Mouse (Mus musculus) hindbrain, embryonic 14.5 days (tissue): ENCODE measurements around the gene Mpv17l2. TPM values are rescaled to one million over a fixed set of nuclear protein-coding genes. Genes with fewer than 3 reads are reported as not detected.

Experiments
- ATAC-seq: fragments of 200-750 bp; cut with Nextera tagmentation; 2 replicates; pipeline ENCODE4 v1.8.0; 2017; ENCODE audit warnings: moderate number of reproducible peaks, mild to moderate bottlenecking, moderate TSS enrichment, moderate library complexity; ENCODE audit not compliant: low FRiP score
- DNase-seq: peaks from one replicate; pipeline ENCODE4 v3.0.0-alpha.2; 2015; ENCODE audit warnings: low spot score
- H3K27ac ChIP-seq: fragments of 300-500 bp; sonication (generic); 2 replicates; pipeline ENCODE4 v1.5.1; 2014; ENCODE audit warnings: mild to moderate bottlenecking, moderate library complexity
- H3K27me3 ChIP-seq: fragments of 300-500 bp; sonication (generic); 2 replicates; pipeline ENCODE4 v1.6.1; 2014; ENCODE audit warnings: mild to moderate bottlenecking, low read length, mixed read lengths; ENCODE audit not compliant: control insufficient read depth, insufficient read depth
- H3K36me3 ChIP-seq: fragments of 300-500 bp; sonication (generic); replicated peaks from 2 replicates; pipeline ENCODE4 v1.6.1; 2014; ENCODE audit not compliant: control insufficient read depth, insufficient read depth
- H3K4me1 ChIP-seq: fragments of 300-500 bp; sonication (generic); replicated peaks from 2 replicates; pipeline ENCODE4 v1.6.1; 2014; ENCODE audit warnings: antibody characterized with exemption, low read length, mixed read lengths; ENCODE audit not compliant: control insufficient read depth, insufficient read depth
- H3K4me2 ChIP-seq: fragments of 300-500 bp; sonication (generic); replicated peaks from 2 replicates; pipeline ENCODE4 v1.6.1; 2014; ENCODE audit warnings: mild to moderate bottlenecking, moderate library complexity
- H3K4me3 ChIP-seq: fragments of 300-500 bp; sonication (generic); replicated peaks from 2 replicates; pipeline ENCODE4 v1.5.1; 2014; ENCODE audit warnings: mild to moderate bottlenecking, low read length
- H3K9ac ChIP-seq: fragments of 300-500 bp; sonication (generic); 2 replicates; pipeline ENCODE4 v1.6.1; 2014
- H3K9me3 ChIP-seq: fragments of 300-500 bp; sonication (generic); 2 replicates; pipeline ENCODE4 v1.6.1; 2016; ENCODE audit warnings: low read length; ENCODE audit not compliant: control insufficient read depth
- WGBS: fragments of 180-500 bp; shearing (Covaris S2); extraction: QIAGEN DNeasy Blood & Tissue Kit; methylation state at CpG from one replicate; pipeline ENCODE4 v1.1.7; 2014; 5-methylcytosine and 5-hydroxymethylcytosine counted together
- polyA plus RNA-seq: library from polyadenylated mRNA; unstranded; fragments of >200 nt; fragmentation: Nextera tagmentation; extraction: Ambion mirVana; gene quantifications from 2 replicates; pipeline ENCODE4 v1.2.1, GENCODE M21; 2014

The Mpv17l2 gene
- polyA plus RNA-seq, 1 experiment from 2014 or later = 43.5 TPM

DNA sequence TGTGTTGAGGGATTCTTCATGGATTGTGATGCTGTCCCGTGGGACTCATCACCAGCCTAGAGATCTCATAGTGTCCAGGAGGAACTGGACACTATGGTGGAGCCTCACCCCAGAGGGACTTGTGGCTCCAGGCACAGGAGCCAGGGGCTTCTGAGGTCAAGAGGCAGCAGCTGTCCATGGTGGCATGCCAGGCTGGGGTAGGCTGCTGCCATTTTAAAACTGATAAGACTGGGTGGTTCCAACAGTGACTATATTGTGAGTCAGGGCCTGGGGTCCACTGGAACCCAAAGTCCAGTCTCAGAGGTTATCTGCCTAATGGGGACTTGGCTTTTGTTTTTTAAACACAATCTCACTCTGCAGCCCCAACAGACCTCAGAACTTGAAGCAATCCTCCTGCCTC is 41.1 kb upstream of the Mpv17l2 start:
- Histone ChIP-seq H3K4me1 (0 out of 2 replicates have a peak, but pooled peaks cover 12% of the 10 kb centered on the region), H3K4me2 (no peak overlapping the region), H3K4me3 (no peak overlapping the region), H3K27ac (no peak overlapping the region), H3K9me3 (no peaks in the 10 kb centered on the region), H3K36me3 (no peaks in the 10 kb centered on the region), H3K9ac (no peak overlapping the region), H3K27me3 (peaks cover 54% of the 10 kb centered on the region)
- ATAC-seq (no peak), DNase-seq (no peak)
- WGBS = 84% methylated on average over 1 of the region's 1 CpGs

DNA sequence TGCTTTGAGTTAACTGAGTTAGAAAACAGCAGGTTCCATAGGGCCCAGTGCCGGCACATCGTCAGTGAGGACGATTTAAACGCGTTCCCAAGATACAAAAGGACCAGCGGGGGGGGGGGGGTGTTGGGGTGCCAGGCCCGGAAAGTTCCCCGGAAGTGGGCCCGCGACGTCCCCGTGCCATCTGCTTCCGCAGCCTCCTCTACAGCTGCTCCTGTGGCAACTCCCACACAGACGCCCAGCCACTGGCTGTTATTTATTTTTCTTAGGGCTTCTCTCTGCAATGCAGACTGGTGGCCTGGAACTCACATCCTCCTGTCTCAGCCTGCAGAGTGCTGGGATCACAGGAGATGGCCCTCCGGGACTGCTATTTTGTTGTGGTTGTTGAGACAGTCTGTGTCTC is 40.4 kb upstream of the Mpv17l2 start:
- Histone ChIP-seq H3K27ac (no peak overlapping the region), H3K27me3 (peaks cover 53% of the 10 kb centered on the region), H3K9ac (no peak overlapping the region), H3K4me1 (0 out of 2 replicates have a peak, but pooled peaks cover 16% of the 10 kb centered on the region), H3K9me3 (no peaks in the 10 kb centered on the region), H3K4me3 (no peak overlapping the region), H3K4me2 (no peak overlapping the region), H3K36me3 (no peaks in the 10 kb centered on the region)
- WGBS = 24% methylated on average over 15 of the region's 15 CpGs
- ATAC-seq (no peak), DNase-seq (no peak)

DNA sequence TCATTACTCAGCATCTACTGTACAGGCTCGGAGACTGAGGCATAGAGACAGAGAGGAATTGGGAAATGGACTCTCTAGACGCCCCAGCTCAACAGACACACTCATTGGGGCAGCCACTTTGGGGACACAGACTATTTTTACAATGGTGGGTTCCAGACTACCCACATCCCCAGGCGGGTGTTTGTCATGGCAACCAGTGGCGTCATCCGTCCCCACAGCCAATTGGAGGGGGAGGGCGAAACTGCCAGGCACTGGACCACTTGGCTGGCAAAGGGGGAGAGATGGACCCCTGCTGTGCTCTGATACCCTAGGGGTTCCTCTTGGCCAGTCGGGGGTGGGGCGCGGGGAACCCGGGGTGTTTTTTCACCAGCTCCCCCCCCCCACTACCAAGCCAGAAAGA is 39.9 kb upstream of the Mpv17l2 start:
- no peak for ATAC-seq
- DNase-seq = no peak
- Histone ChIP-seq H3K27me3 (peaks cover 51% of the 10 kb centered on the region), H3K9me3 (no peaks in the 10 kb centered on the region), H3K9ac (no peak overlapping the region), H3K4me3 (no peak overlapping the region), H3K4me1 (0 out of 2 replicates have a peak, but pooled peaks cover 16% of the 10 kb centered on the region), H3K27ac (no peak overlapping the region), H3K4me2 (no peak overlapping the region), H3K36me3 (no peaks in the 10 kb centered on the region)
- WGBS = 36% methylated on average over 9 of the region's 10 CpGs

DNA sequence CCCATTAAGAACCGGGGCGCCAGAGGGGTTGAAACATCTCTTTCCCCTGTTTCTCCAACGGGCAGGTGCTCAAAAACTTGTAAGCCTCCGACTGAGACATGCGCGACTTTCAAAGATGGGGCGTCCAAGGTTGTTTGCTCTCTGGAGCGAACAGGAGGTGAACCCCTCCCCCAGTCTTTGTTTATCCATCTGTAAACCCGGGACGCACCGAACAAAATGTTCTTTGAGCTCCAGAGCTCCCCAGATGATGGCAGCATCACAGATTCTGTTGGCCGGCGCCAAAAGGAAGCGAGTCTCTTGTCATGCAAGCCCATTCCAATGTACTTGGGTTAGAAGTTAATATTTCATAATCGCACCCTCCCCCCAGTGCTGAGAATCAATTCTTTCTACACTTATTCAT is 37.5 kb upstream of the Mpv17l2 start:
- peak overlapping the region; percentile 68; the same call in 1 of the 2 replicates for H3K9ac ChIP-seq
- peaks cover 39% of the 10 kb centered on the region for H3K27me3 ChIP-seq
- H3K4me3 ChIP-seq = peak overlapping the region; percentile 50
- peaks cover 18% of the 10 kb centered on the region for H3K4me1 ChIP-seq
- ATAC-seq = no peak
- no peaks in the 10 kb centered on the region for H3K9me3 ChIP-seq
- no peak overlapping the region for H3K27ac ChIP-seq
- H3K4me2 ChIP-seq = peak overlapping the region; percentile 82
- 14% methylated on average over 15 of the region's 15 CpGs for WGBS
- DNase-seq = no peak
- H3K36me3 ChIP-seq = no peaks in the 10 kb centered on the region

DNA sequence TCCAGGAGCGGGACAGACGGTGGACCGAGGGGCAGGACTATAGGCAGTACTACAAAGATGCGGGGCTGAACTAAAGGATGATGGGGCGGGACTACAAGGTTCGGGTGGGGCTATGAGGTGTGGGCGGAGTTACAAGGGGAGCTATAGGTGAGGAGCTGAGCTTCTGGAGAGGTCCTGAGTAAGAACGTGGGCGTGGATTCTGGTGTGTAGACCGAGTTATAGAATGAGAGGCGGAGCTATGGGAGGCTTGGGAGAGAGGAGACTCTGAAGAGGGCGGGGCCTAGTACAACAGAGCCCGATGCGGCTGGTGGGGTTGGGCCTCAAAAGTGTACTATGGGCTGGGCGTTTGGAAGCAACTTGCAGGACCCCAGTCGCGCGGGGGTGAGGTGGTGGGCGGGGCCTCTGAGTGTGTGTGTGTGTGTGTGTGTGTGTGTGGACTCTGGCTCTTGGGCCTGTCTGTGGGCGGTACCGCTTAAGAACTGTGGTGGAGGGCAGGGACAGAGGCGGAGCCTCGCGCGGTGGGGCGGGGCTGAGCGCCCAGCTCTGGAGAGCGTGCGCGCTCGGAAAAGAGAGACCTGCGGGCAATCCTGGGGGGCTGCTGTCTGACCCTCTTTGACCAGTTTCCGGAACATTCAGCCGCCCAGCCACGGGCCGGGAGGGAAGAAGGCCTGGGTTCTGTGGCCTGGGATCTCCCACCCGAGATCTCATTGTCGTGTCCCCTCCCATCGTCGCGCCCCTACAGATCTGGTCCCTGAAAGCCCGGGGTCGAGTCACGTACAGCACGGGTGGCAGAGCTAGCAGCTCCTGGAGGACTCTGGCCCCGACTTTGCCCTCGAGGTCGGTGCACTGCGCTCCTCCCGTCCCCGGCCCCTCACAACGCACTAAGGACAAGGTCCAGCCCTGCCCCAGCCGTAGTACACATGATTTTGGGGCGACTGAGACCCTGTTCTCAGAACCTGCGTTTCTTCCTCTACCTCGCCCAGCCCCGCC is 36.6 kb upstream of the Mpv17l2 start:
- Histone ChIP-seq H3K27ac (no peak overlapping the region), H3K9me3 (no peaks in the 10 kb centered on the region), H3K4me2 (peak overlapping the region; percentile 82), H3K4me3 (peak overlapping the region; percentile 50), H3K4me1 (peaks cover 25% of the 10 kb centered on the region), H3K36me3 (no peaks in the 10 kb centered on the region), H3K9ac (peak overlapping the region; percentile 68), H3K27me3 (peaks cover 32% of the 10 kb centered on the region)
- DNase-seq (peak; percentile 82), ATAC-seq (peak; percentile 86)
- WGBS = under 1% methylated on average over 56 of the region's 57 CpGs

DNA sequence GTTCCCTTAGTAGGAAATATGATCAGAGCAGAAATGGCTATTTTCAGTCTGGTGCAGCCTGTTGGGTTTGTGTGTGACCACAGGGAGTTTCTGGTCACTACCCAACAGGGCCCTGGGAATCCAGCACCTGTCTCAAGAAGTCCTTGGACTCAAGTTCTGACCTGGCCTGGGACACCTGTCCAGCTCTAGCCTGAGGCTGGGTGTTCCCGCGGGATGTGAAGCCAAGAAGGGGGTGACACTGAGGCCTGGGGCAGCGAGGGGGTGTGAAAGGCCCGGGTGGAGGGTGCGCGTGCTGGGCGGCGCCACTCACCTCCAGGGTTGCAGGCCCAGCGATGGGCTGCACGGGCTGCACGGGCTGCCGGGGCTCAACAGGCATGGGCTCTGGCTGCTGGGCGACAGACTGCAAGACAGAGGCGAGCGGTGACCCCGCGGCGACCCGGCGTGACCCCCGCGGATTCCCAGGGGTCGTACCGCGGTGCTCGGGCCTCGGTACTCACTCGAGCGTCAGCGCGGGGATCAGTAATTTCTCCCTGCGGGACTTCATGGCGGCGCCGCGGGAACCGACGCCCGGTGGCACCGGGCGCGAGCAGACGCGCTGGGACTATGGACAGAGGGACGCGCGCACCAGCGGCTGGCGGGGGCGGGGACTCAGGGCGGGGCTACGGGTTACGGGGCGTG is 35.8 kb upstream of the Mpv17l2 start:
- Histone ChIP-seq H3K27ac (no peak overlapping the region), H3K27me3 (peaks cover 28% of the 10 kb centered on the region), H3K9me3 (no peaks in the 10 kb centered on the region), H3K36me3 (no peaks in the 10 kb centered on the region), H3K4me2 (peak overlapping the region; percentile 82), H3K4me3 (peak overlapping the region; percentile 50), H3K9ac (peak overlapping the region; percentile 68), H3K4me1 (peaks cover 30% of the 10 kb centered on the region)
- DNase-seq = no peak
- WGBS = 3% methylated on average over 54 of the region's 54 CpGs
- no peak for ATAC-seq

DNA sequence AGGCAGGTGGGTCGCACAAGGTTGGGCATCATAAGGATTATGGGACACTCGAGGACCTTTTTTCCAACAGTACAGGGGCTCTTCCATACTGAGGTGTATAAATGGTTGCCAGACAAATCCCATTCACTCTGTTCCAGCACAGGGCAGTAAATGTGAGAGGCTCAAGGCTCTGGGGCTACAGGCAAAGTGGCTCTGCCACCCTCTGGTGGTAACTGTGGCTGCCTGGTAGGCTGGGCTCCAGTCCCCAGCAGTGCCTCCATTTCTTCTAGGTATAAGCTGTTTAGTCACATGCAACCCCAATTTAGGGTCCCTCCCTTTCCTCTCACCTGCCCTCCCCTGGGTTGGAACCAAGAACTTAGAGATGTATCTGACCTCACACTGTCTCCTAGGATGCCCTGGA is 34.6 kb upstream of the Mpv17l2 start:
- 91% methylated on average over 2 of the region's 2 CpGs for WGBS
- peaks cover 38% of the 10 kb centered on the region for H3K4me1 ChIP-seq
- ATAC-seq = no peak

DNA sequence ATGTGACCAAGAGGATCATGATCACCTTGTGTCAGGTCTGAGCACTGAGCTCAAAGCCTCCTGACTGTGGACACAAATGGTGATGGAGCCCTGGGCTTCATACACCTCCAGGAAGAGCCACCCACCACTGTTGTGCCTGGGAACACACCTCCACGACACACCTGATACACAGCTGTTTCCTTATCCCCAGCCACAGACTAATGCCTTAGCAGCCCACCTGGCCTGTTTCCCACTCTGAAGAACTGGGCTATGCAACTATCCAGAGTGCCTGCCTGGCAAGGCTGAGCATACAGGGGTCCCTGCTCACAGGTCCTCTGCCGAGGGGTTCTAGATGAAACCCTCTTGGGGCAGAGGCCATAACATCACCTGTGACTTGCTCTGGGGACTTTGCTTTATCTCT is 33.5 kb upstream of the Mpv17l2 start:
- Histone ChIP-seq H3K27me3 (peaks cover 19% of the 10 kb centered on the region), H3K4me1 (peaks cover 38% of the 10 kb centered on the region), H3K36me3 (no peaks in the 10 kb centered on the region; the same call in 1 of the 2 replicates), H3K9ac (no peak overlapping the region), H3K4me2 (no peak overlapping the region), H3K27ac (no peak overlapping the region), H3K9me3 (no peaks in the 10 kb centered on the region), H3K4me3 (no peak overlapping the region)
- 96% methylated on average over 2 of the region's 2 CpGs for WGBS
- DNase-seq (no peak), ATAC-seq (no peak)

More for the DNA sequence above, 34.6 kb upstream of the Mpv17l2 start:
- H3K27ac ChIP-seq = no peak overlapping the region
- H3K9ac ChIP-seq = no peak overlapping the region
- no peak overlapping the region for H3K4me3 ChIP-seq
- no peak for DNase-seq
- no peaks in the 10 kb centered on the region for H3K9me3 ChIP-seq
- no peaks in the 10 kb centered on the region for H3K36me3 ChIP-seq
- H3K27me3 ChIP-seq = peaks cover 28% of the 10 kb centered on the region
- H3K4me2 ChIP-seq = no peak overlapping the region

DNA sequence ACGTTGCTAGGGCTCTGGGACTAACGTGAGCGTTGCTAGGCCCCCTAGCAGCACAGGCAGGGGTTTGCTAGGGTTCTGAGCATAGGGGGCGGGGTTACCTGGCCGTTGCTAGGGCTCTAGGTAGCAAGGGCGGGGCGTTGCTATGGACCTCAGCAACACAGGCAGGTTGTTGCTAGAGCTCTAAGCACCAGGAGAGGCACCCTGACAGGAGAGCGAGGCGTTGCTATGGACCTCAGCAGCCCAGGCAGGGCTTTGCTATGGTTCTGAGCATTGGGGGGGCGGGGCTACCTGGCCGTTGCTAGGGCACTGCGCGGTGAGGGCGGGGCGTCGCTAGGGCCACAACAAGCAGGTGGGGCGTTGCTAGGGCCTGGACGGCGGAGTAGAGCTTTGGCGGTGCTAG is 32.0 kb upstream of the Mpv17l2 start:
- 0% methylated on average over 20 of the region's 20 CpGs for WGBS
- peak overlapping the region; percentile 80 for H3K9ac ChIP-seq
- ATAC-seq (no peak; the same call in 1 of the 2 replicates), DNase-seq (no peak)
- H3K4me3 ChIP-seq = peak overlapping the region; percentile 60
- peak overlapping the region; percentile 87 for H3K27ac ChIP-seq
- peaks cover 5% of the 10 kb centered on the region; the same call in 1 of the 2 replicates for H3K27me3 ChIP-seq
- H3K4me2 ChIP-seq = peak overlapping the region; percentile 77
- no peaks in the 10 kb centered on the region for H3K9me3 ChIP-seq
- H3K4me1 ChIP-seq = peaks cover 28% of the 10 kb centered on the region
- H3K36me3 ChIP-seq = peaks cover 8% of the 10 kb centered on the region
